Mouse (Mus musculus) urinary bladder, postnatal 0 days (tissue): ENCODE data around the gene Emc7. TPM values are rescaled to one million over a fixed set of nuclear protein-coding genes. Genes with fewer than 3 reads are reported as not detected.

Experiments
- polyA plus RNA-seq: library from polyadenylated mRNA; unstranded; fragments of >200 nt; fragmentation: Nextera tagmentation; extraction: Ambion mirVana; gene quantifications from 2 replicates; pipeline ENCODE4 v1.2.1, GENCODE M21; 2015

Gene Emc7
- polyA plus RNA-seq: 21.9 and 23.2 TPM in 2 replicates

DNA sequence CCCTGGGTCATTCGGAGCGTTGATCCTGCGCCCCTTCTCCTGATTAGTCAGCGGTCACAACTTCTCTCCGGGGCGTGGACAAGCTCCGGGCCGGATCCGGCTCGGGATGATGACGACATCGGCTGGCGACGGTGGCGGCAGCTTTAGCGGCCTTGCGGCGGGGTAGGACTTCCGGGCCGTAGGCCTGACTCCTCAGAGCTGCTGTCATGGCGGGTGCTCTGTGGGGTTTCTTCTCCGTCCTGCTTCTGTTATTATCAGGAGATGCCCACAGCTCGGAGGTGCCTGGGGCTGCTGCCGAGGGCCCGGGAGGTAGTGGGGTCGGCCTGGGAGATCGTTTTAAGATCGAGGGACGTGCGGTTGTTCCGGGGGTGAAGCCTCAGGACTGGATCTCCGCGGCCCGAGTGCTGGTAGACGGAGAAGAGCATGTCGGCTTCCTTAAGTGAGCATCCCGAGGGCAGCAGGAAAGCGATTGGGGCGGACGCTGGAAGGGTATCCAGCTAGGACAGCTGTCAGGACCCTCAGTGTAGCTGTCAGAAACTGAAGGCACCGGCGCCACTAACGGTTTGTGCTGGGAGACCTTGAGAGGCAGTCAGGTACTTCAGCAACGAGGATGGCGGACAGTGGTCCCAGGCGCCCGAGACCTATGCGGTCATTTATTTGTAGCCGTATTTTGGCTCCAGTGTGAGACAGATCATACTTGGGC, at the start of gene Emc7:
Gene Emc7, plus strand, starts transcription at position 136 of the 703 bp plus-strand sequence.

DNA sequence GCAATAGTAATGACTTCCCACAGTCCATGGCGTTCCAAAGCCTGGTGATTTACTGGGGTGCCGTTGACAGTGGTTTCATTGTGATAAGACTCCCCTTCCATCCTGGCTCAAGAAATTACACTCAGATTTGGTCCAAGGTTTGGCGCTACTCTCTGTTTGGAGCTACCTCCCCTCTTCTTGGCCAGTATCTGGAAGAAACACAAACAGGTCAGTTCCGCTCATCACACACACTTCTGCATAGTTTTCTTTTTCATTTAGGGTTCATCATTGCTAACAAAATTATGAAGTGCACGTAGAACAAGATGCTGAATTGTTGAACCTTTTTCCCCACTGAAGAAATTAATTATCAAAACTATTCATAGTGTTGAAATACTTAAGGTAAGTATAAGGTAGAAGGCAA, 25.9 kb downstream of the Emc7 start, which contains the start of gene Chrm5:
Gene Chrm5, minus strand, starts transcription at position 101 of the 400 bp plus-strand sequence.

DNA sequence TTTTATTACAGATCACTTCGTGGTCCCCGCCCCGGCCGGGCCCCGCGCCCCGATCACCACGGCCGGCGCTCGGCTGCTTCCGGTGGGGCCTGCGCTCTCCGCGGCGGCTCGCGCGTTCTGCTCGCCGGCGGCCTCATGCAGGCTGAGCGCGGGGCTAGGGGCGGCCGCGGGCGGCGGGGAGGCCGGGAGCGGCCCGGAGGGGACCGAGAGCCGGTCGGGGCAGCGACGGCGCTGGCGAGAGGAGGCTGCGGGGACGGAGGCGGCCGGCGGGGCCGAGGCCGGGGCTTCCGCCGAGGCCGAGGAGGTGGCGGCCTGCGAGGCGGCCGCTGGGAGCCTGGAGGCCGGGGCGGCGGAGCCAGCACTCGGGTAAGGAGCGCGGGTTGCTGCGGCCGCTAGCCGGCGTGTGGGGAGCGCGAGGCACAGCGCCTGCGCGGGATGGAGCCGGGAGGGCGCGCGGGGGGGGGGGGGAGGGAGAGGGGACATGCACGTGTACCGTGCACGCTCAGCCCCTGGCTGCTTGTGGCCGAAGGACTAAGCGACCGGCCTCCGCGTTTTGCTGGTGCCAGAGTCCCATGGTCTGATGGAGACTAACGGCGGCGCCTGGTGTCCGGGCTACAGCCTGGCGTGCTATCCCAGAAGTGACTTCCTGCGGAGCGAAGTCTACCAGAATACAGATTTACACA, 38.2 kb downstream of the Emc7 start, which contains the start of gene Aven:
Gene Aven, plus strand, starts transcription at position 109 of the 683 bp plus-strand sequence.

Other genes starting within 250 kb of the Emc7 start
- 25.4 and 26.8 TPM in 2 replicates for gene Lpcat4, start 215.5 kb upstream of the Emc7 start, polyA plus RNA-seq
- not detected in 2 replicates for gene Nutm1, start 195.7 kb upstream of the Emc7 start, polyA plus RNA-seq
- 126 and 144 TPM in 2 replicates for gene Nop10, start 193.1 kb upstream of the Emc7 start, polyA plus RNA-seq
- gene Slc12a6, start 189.2 kb upstream of the Emc7 start, polyA plus RNA-seq: 8.3 and 9.3 TPM in 2 replicates
- not detected in 2 replicates for gene Gm21985, start 188.7 kb upstream of the Emc7 start, polyA plus RNA-seq
- 101 and 118 TPM in 2 replicates for gene Emc4, start 87.0 kb upstream of the Emc7 start, polyA plus RNA-seq
- gene Katnbl1, start 75.8 kb upstream of the Emc7 start, polyA plus RNA-seq: 16.3 and 21.1 TPM in 2 replicates
- not detected in 2 replicates for gene Chrm5, start 25.8 kb downstream of the Emc7 start, polyA plus RNA-seq
- gene Aven, start 38.0 kb downstream of the Emc7 start, polyA plus RNA-seq: 2.5 and 3.1 TPM in 2 replicates